Mouse (Mus musculus): ENCODE measurements around the gene Olfr792. TPM values are rescaled to one million over a fixed set of nuclear protein-coding genes. Genes with fewer than 3 reads are reported as not detected.

Gene Olfr792
- polyA plus RNA-seq (2021; fragmentation: Nextera tagmentation), result not detected in 2 replicates
- long read RNA-seq, experiment 1, result 0 reads
- long read RNA-seq, experiment 2, result 0 reads

DNA sequence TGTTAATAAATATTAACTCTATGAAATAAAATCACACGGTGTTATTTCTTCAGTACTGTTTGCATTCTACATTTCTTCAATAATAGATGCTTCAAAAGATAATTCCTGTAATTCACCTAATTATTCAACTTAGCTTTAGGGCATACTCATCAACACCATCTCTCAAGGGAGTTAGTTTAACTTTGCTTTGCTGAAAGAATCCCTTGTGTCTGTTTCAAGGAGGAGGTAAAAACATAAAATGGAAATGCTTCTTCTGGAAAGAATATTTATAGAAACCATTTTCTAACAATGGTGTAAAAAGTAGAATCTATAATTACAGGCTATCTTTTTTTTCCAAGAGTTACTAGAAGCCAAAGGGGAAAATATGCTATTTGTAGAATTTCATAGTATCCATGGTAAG, at the start of gene Olfr792:
TSS of gene Olfr792 (plus strand) at position 301 of the 400 bp plus-strand sequence.

DNA sequence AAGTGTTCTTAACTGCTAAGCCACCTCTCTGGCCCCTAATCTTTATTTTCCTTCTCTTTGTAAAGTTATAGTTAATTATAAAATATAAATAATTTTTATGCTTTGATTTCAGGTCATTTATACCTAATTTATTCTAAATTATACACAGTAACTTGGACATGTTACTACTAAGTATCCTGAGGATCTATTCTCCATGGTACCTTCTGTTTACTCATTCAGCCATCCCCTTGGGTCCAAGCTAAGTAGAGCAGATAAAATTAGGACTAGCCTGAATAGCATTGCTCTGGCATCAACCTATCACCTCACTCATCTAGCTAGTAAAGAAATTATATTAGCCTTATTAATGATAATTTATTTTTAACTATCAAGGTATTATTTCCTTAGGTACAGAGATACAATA, 40.8 kb upstream of the Olfr792 start, which contains the start of gene Olfr790:
TSS of gene Olfr790 (plus strand) at position 301 of the 400 bp plus-strand sequence.

DNA sequence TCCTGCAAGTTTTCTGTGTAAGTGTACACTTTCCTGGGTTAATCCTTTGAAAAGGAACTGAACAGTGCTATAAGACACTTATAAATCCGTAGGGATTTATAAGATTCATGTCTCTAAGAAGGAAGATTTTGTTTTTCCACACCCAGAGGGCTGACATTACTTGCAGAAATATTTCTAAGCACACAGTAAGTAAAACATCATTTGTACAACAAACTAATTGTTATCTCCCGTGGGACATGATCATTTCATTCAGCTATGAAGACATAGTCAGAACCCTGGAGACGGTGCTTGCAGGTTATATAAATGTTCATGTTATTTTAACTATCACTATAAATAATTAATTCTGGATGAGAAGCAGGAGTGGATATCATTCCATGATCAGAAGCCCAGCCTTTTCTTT, 17.5 kb upstream of the Olfr792 start, which contains the start of gene Olfr791:
TSS of gene Olfr791 (plus strand) at position 301 of the 400 bp plus-strand sequence.

DNA sequence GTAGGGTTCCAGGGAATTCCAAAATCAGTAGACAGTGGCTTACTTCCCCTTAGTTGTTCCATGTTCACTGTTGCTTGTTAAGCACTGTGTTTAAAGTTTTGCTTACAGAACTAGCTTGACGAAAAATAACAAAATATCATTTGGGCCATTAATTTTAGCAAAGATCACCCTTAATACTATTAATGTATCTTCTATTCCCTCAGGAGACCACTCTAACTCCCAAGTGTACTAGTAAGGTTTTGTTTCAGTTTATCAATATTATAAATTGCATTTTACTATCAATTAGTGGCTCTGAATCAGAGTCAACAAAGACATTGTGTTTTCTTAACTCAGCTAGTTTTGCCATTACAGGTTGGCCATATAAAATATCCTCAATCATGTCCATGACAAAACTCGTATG, 28.4 kb downstream of the Olfr792 start, which contains the start of gene Olfr794:
TSS of gene Olfr794 (plus strand) at position 301 of the 400 bp plus-strand sequence.

Other genes starting within 250 kb of the Olfr792 start
- not detected in 2 replicates for gene Olfr780, start 221.0 kb upstream of the Olfr792 start, polyA plus RNA-seq (2021; fragmentation: Nextera tagmentation)
- gene Olfr781, start 210.3 kb upstream of the Olfr792 start, polyA plus RNA-seq (2021; fragmentation: Nextera tagmentation), result not detected in 2 replicates
- not detected in 2 replicates for gene Olfr782, start 190.3 kb upstream of the Olfr792 start, polyA plus RNA-seq (2021; fragmentation: Nextera tagmentation)
- 0.04 and 0.06 TPM in 2 replicates for gene Olfr784, start 155.1 kb upstream of the Olfr792 start, polyA plus RNA-seq (2021; fragmentation: Nextera tagmentation)
- not detected in 2 replicates for gene Olfr785, start 133.7 kb upstream of the Olfr792 start, polyA plus RNA-seq (2021; fragmentation: Nextera tagmentation)
- not detected in 2 replicates for gene Olfr786, start 111.9 kb upstream of the Olfr792 start, polyA plus RNA-seq (2021; fragmentation: Nextera tagmentation)
- gene Olfr787, start 77.3 kb upstream of the Olfr792 start, polyA plus RNA-seq (2021; fragmentation: Nextera tagmentation), result not detected in 2 replicates
- not detected in 2 replicates for gene Olfr788, start 68.2 kb upstream of the Olfr792 start, polyA plus RNA-seq (2021; fragmentation: Nextera tagmentation)
- gene Olfr789, start 54.4 kb upstream of the Olfr792 start, polyA plus RNA-seq (2021; fragmentation: Nextera tagmentation), result not detected in 2 replicates
- not detected in 2 replicates for gene Olfr790, start 40.7 kb upstream of the Olfr792 start, polyA plus RNA-seq (2021; fragmentation: Nextera tagmentation)
- not detected in 2 replicates for gene Olfr791, start 17.4 kb upstream of the Olfr792 start, polyA plus RNA-seq (2021; fragmentation: Nextera tagmentation)
- gene Olfr794, start 28.5 kb downstream of the Olfr792 start, polyA plus RNA-seq (2021; fragmentation: Nextera tagmentation), result not detected in 2 replicates
- not detected in 2 replicates for gene Olfr796, start 73.4 kb downstream of the Olfr792 start, polyA plus RNA-seq (2021; fragmentation: Nextera tagmentation)
- gene Olfr798, start 88.8 kb downstream of the Olfr792 start, polyA plus RNA-seq (2021; fragmentation: Nextera tagmentation), result not detected in 2 replicates
- not detected in 2 replicates for gene Olfr799, start 98.3 kb downstream of the Olfr792 start, polyA plus RNA-seq (2021; fragmentation: Nextera tagmentation)
- not detected in 2 replicates for gene Olfr800, start 118.5 kb downstream of the Olfr792 start, polyA plus RNA-seq (2021; fragmentation: Nextera tagmentation)
- not detected in 2 replicates for gene Olfr801, start 134.7 kb downstream of the Olfr792 start, polyA plus RNA-seq (2021; fragmentation: Nextera tagmentation)
- gene Olfr802, start 149.0 kb downstream of the Olfr792 start, polyA plus RNA-seq (2021; fragmentation: Nextera tagmentation), result 0.03 and 0.07 TPM in 2 replicates
- gene Olfr803, start 155.1 kb downstream of the Olfr792 start, polyA plus RNA-seq (2021; fragmentation: Nextera tagmentation), result not detected in 2 replicates
- not detected in 2 replicates for gene Olfr804, start 164.0 kb downstream of the Olfr792 start, polyA plus RNA-seq (2021; fragmentation: Nextera tagmentation)
- not detected in 2 replicates for gene Olfr805, start 190.2 kb downstream of the Olfr792 start, polyA plus RNA-seq (2021; fragmentation: Nextera tagmentation)
- gene Olfr806, start 202.8 kb downstream of the Olfr792 start, polyA plus RNA-seq (2021; fragmentation: Nextera tagmentation), result not detected in 2 replicates
- not detected in 2 replicates for gene Olfr807, start 218.6 kb downstream of the Olfr792 start, polyA plus RNA-seq (2021; fragmentation: Nextera tagmentation)
- gene Olfr808, start 226.3 kb downstream of the Olfr792 start, polyA plus RNA-seq (2021; fragmentation: Nextera tagmentation), result not detected in 2 replicates
- gene Olfr809, start 235.5 kb downstream of the Olfr792 start, polyA plus RNA-seq (2021; fragmentation: Nextera tagmentation), result not detected in 2 replicates

All from left cerebral cortex, adult 6 months (tissue).